Mouse (Mus musculus) adrenal gland, adult 8-10 months (tissue): ENCODE data around the gene Fcrl5. TPM values are rescaled to one million over a fixed set of nuclear protein-coding genes. Genes with fewer than 3 reads are reported as not detected.

ENCODE experiments used
- DNase-seq: peaks from one replicate; pipeline ENCODE4 v3.0.0; 2022
- total RNA-seq, 4 experiments: library from RNA; stranded (reverse); gene quantifications; 2 replicates each; pipeline ENCODE4 v1.2.4; 2022

Fcrl5 gene
- total RNA-seq, 4 experiments from 2014 or later: not detected

- no peak for DNase-seq
Observed at GRCm38 (mm10) chr3:87533667-87534378, 98.2 kb downstream of the Fcrl5 start.

GRCm38 (mm10) chr3:87538034-87538433 is 102.5 kb downstream of the Fcrl5 start:
- DNase-seq: no peak

GRCm38 (mm10) chr3:87540028-87540675 is 104.6 kb downstream of the Fcrl5 start:
- no peak for DNase-seq

- DNase-seq: no peak
Observed at GRCm38 (mm10) chr3:87540714-87541113, 105.1 kb downstream of the Fcrl5 start.

- DNase-seq: no peak
Observed at GRCm38 (mm10) chr3:87542481-87543215, 107.1 kb downstream of the Fcrl5 start.

GRCm38 (mm10) chr3:87545554-87545953 is 110.0 kb downstream of the Fcrl5 start:
- DNase-seq: no peak

GRCm38 (mm10) chr3:87546291-87546721 is 110.7 kb downstream of the Fcrl5 start:
- no peak for DNase-seq

- no peak for DNase-seq
Observed at GRCm38 (mm10) chr3:87549908-87550307, 114.3 kb downstream of the Fcrl5 start.

Other genes with a start within 250 kb of the Fcrl5 start
- gene Fcrls, start 172.0 kb upstream of the Fcrl5 start, total RNA-seq: 1 to 10 TPM; 1.3 to 6.1 (median 3.3) TPM
- 1 to 10 TPM in 2 of 4 experiments, under 1 TPM in 2; 0.26 to 5.5 (median 1.5) TPM for gene Cd5l, start 77.9 kb upstream of the Fcrl5 start, total RNA-seq
- gene Fcrl1, start 59.4 kb upstream of the Fcrl5 start, total RNA-seq: 1 to 10 TPM in 1 of 4 experiments, under 1 TPM in 2, not detected in 1; 0.38 to 1.1 (median 0.56) TPM
- 10 to 100 TPM; 19.4 to 24.6 (median 22.4) TPM for gene Etv3, start 89.6 kb downstream of the Fcrl5 start, total RNA-seq
- 10 to 100 TPM; 40.5 to 53.1 (median 47.2) TPM for gene Arhgef11, start 181.8 kb downstream of the Fcrl5 start, total RNA-seq